Mouse (Mus musculus): ENCODE results near the gene Timm10. TPM values are rescaled to one million over a fixed set of nuclear protein-coding genes. Genes with fewer than 3 reads are reported as not detected.

The Timm10 gene
- total and polyA plus RNA-seq, 3 experiments: 129 to 193 TPM; not detected in 1

DNA sequence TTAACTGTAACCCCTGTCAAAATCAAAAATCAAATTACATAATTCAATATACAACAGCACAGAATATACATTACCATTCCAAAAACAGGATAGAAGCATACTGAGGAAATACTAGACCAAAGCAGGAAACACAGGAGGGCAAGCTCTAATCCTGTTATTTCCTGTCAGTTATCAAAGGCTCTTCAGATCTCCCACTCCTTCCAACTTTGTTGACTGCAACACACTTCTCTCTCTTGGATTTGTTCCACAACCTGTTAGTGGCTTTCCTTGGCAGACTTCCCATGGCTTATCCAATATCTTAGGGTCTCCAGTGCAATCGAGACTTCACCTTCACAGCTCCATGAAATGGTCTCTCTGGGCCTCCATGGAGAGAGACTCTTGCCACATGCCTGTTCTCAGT lies 18.4 kb downstream of the Timm10 start (continued):
- no peak for TF ChIP-seq TAL1 (IDR thresholded peaks at IDR 0.05; ENCODE audit: low read length)

GRCm38 (mm10) chr2:84850407-84851129 lies 23.8 kb downstream of the Timm10 start:
- Histone ChIP-seq H3K36me3 (ENCODE audit: control insufficient read depth in 1 of 2, insufficient read depth in 2 of 2, low read length in 2 of 2) (peaks cover 7% of the 10 kb centered on the region in 2 experiments), H3K4me1 (ENCODE audit: control insufficient read depth in 1 of 2, insufficient read depth in 2 of 2, low read length in 2 of 2) (peaks cover under 1% of the 10 kb centered on the region in 2 experiments; a peak in 2 of 4 replicates), H3K27me3 (ENCODE audit: control insufficient read depth in 1 of 2, insufficient read depth in 2 of 2, low read length in 2 of 2) (no peaks in the 10 kb centered on the region), H3K27ac (ENCODE audit: control insufficient read depth, low read depth, low read length) (no peak overlapping the region), H3K9me3 (replicated peaks; ENCODE audit: insufficient read depth, low read length) (no peaks in the 10 kb centered on the region), H3K9ac (ENCODE audit: control insufficient read depth, low read depth, low read length, poor library complexity, severe bottlenecking) (no peak overlapping the region), H3K79me2 (ENCODE audit: control insufficient read depth, insufficient read depth, low read length, poor library complexity) (peaks cover 16% of the 10 kb centered on the region), H3K4me3 (ENCODE audit: control insufficient read depth in 1 of 2, insufficient read depth in 1 of 2, low read depth in 2 of 2, low read length in 2 of 2) (no peak overlapping the region)
- no peak for DNase-seq (ENCODE audit: low read depth, low spot score)
- no peak for TF ChIP-seq NRF1 (IDR thresholded peaks at IDR 0.05; ENCODE audit: insufficient read depth, low read depth, low read length, poor library complexity, severe bottlenecking)

DNA sequence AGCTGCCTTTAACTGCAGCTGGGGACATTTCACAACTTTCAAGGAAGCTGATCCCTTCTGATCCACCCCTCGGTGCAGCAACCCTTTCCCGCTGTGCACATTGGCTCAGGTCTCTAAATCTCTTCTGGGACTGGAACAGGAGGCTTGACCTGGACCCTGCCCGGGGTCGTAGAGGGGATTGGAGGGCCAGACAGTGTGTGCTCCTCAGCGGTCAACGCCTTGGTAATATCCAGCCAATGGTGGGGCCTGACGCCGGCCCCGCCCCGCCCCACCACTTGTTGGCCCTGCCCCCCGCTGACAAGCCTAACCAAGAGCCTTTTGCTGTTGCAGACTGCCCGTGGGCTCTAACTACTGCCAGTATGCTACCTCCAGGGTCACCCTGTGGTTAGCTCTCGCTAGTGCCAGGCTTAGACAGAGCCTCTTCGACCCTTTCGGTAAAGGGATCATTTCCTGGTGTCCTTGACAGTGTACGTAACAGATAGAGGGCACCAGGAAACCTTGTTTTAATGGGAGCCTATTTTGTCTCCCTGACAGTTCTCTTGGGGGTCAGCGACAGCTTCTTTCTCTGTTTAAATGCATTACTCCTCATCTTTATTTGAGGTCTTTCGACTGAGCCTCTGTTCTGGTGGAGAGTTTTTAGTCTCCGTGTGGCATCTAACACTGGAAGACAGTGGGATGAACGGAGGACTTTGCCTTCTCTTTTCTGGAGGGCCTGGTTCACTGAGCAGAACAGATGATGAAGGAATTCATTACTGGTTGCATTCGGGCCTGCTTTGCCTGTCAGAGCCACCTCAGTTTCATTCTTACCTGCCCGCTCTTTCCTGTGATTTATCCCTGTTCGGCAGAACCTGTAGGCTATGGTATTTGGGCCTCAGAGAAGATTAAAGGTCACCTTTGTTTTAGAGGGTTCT lies 24.6 kb downstream of the Timm10 start:
- H3K9ac ChIP-seq (ENCODE audit: control insufficient read depth, low read depth, low read length, poor library complexity, severe bottlenecking): no peak overlapping the region
- no peaks in the 10 kb centered on the region for H3K9me3 ChIP-seq (replicated peaks; ENCODE audit: insufficient read depth, low read length)
- H3K4me1 ChIP-seq (ENCODE audit: control insufficient read depth in 1 of 2, insufficient read depth in 2 of 2, low read length in 2 of 2): no peaks in the 10 kb centered on the region
- H3K36me3 ChIP-seq (ENCODE audit: control insufficient read depth in 1 of 2, insufficient read depth in 2 of 2, low read length in 2 of 2): peaks cover 0 to 7% of the 10 kb centered on the region in 2 experiments; a peak in 2 of 4 replicates
- no peak overlapping the region for H3K27ac ChIP-seq (ENCODE audit: control insufficient read depth, low read depth, low read length)
- no peak for TF ChIP-seq KAT2A (conservative IDR thresholded peaks at IDR 0.05; ENCODE audit: low read depth, low read length)
- no peak for TF ChIP-seq POLR2AphosphoS5 (IDR thresholded peaks at IDR 0.05; ENCODE audit: borderline replicate concordance, low read depth, low read length)
- TF ChIP-seq USF1 (IDR thresholded peaks at IDR 0.05; ENCODE audit: low read depth, low read length): no peak
- TF ChIP-seq BHLHE40 (IDR thresholded peaks at IDR 0.05; ENCODE audit: borderline replicate concordance, low read depth, low read length): no peak
- no peak for TF ChIP-seq ZNF384 (IDR thresholded peaks at IDR 0.05; ENCODE audit: low read depth, low read length)
- no peak for TF ChIP-seq UBTF (IDR thresholded peaks at IDR 0.05; ENCODE audit: borderline replicate concordance, insufficient read depth, low read depth, low read length)
- TF ChIP-seq ETS1 (IDR thresholded peaks at IDR 0.05; ENCODE audit: low read depth, low read length): no peak
- no peak for TF ChIP-seq SMC3 (IDR thresholded peaks at IDR 0.05; ENCODE audit: low read depth, low read length)
- TF ChIP-seq CHD2 (IDR thresholded peaks at IDR 0.05; ENCODE audit: low read length): no peak
- no peak for TF ChIP-seq MYC (IDR thresholded peaks at IDR 0.05; ENCODE audit: low read depth, low read length)
- no peak for TF ChIP-seq JUND (IDR thresholded peaks at IDR 0.05; ENCODE audit: low read depth, low read length)
- TF ChIP-seq MXI1 (IDR thresholded peaks at IDR 0.05; ENCODE audit: low read depth, low read length): no peak
- no peak for TF ChIP-seq MEF2A (IDR thresholded peaks at IDR 0.05; ENCODE audit: extremely low read depth, insufficient replicate concordance, low read depth, low read length, poor library complexity, severe bottlenecking)
- H3K79me2 ChIP-seq (ENCODE audit: control insufficient read depth, insufficient read depth, low read length, poor library complexity): peaks cover 13% of the 10 kb centered on the region; the same call in 1 of the 2 replicates
- no peaks in the 10 kb centered on the region for H3K27me3 ChIP-seq (ENCODE audit: control insufficient read depth in 1 of 2, insufficient read depth in 2 of 2, low read length in 2 of 2)
- H3K4me3 ChIP-seq (ENCODE audit: control insufficient read depth in 1 of 2, insufficient read depth in 1 of 2, low read depth in 2 of 2, low read length in 2 of 2): no peak overlapping the region
- no peak for DNase-seq (ENCODE audit: low read depth, low spot score)
